In the genomic region with DNA sequence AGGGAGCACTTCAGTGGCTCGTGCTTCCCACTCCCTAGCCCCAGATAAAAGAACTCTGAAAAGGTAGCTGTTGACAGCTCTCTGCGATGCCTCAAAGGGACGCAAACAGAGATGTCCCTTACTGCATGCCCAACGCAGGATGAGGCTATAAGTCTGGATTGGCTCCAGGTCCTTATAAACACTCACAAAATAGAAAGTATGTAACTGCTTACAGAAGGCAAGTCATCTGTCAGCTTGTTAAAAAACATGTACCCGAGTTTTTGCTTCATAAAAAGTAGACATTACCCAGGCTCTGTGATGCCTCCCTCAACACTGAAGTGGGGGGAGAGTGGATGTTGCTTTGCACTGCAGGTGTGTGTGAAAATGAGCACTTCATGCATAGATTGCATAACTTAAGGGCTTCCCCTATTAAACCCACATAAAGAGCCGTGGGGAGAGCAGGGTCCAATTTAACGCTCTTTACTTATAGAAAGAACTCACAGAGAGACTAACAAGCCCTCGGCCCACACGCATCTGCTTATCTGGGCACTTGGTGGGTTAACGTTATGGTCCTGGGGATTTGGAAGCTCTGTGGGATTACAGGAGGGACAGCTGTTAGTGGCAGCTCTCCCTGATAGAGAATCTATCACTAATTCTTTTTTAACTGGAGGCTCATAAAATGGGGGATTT, we compare ENCODE assay signal across 18 mouse cellular contexts. TPM values are rescaled to one million over a fixed set of nuclear protein-coding genes. Genes with fewer than 3 reads are reported as not detected.
DNase-seq lines count a peak whose midpoint lies in the region; ATAC-seq and TF ChIP-seq lines count a peak whose summit lies in the region.
"Had no signal": no experiment of that assay in that cellular context is flagged by ENCODE, and none has a peak within 500 bp of the region (broad histone marks: within the 10 kb centered on the region; RNA-seq: fewer than 3 reads in every experiment).

No protein-coding gene starts in this region.

- no peak overlapping the region for H3K4me3 ChIP-seq in intestine, embryonic 15.5 days (replicated peaks)
- H3K4me3 ChIP-seq in intestine, postnatal 0 days (ENCODE audit: low read depth, low read length): no peak overlapping the region
- no peak overlapping the region for H3K4me3 ChIP-seq in neural tube, embryonic 12.5 days
- H3K4me3 ChIP-seq in stomach, embryonic 14.5 days (ENCODE audit: low read depth, low read length): no peak overlapping the region
- H3K4me3 ChIP-seq: hindbrain, embryonic 13.5 days had no signal

- H3K27ac ChIP-seq in intestine, embryonic 15.5 days: no peak overlapping the region
- no peak overlapping the region for H3K27ac ChIP-seq in intestine, postnatal 0 days (ENCODE audit: low read depth, low read length)
- no peak overlapping the region for H3K27ac ChIP-seq in neural tube, embryonic 12.5 days
- no peak overlapping the region for H3K27ac ChIP-seq in stomach, embryonic 14.5 days (ENCODE audit: low read length)
- H3K27ac ChIP-seq: hindbrain, embryonic 13.5 days had no signal

- ATAC-seq in frontal cortex, adult (ENCODE audit: low TSS enrichment): peak; percentile 22; the same call in 1 of the 2 replicates
- ATAC-seq in intestine, embryonic 15.5 days: 0 out of 2 replicates have a peak, but pooled peaks have one; percentile 23
- no peak for ATAC-seq in intestine, postnatal 0 days
- ATAC-seq in neural tube, embryonic 12.5 days (ENCODE audit: low FRiP score, low read depth): peak; percentile 63
- peak; percentile 23; the same call in 1 of the 2 replicates for ATAC-seq in stomach, embryonic 14.5 days (ENCODE audit: insufficient number of reproducible peaks, insufficient read depth, low FRiP score, low read depth)

- no peaks in the 10 kb centered on the region for H3K36me3 ChIP-seq in intestine, embryonic 15.5 days
- no peaks in the 10 kb centered on the region for H3K36me3 ChIP-seq in intestine, postnatal 0 days (ENCODE audit: control insufficient read depth, insufficient read depth)
- H3K36me3 ChIP-seq in neural tube, embryonic 12.5 days: no peaks in the 10 kb centered on the region
- no peaks in the 10 kb centered on the region for H3K36me3 ChIP-seq in stomach, embryonic 14.5 days (ENCODE audit: control insufficient read depth, insufficient read depth, low read length)
- H3K36me3 ChIP-seq: hindbrain, embryonic 13.5 days had no signal

- no peak overlapping the region for H3K9ac ChIP-seq in intestine, embryonic 15.5 days
- no peak overlapping the region for H3K9ac ChIP-seq in intestine, postnatal 0 days (ENCODE audit: low read depth, low read length)
- H3K9ac ChIP-seq in neural tube, embryonic 12.5 days: no peak overlapping the region
- H3K9ac ChIP-seq in stomach, embryonic 14.5 days (replicated peaks; ENCODE audit: low read depth, low read length): no peak overlapping the region
- H3K9ac ChIP-seq: hindbrain, embryonic 13.5 days had no signal

- WGBS in intestine, embryonic 15.5 days: 25% methylated on average over 10 of the region's 10 CpGs
- 43% methylated on average over 10 of the region's 10 CpGs for WGBS in intestine, postnatal 0 days
- WGBS in neural tube, embryonic 12.5 days: 48% methylated on average over 10 of the region's 10 CpGs
- 27% methylated on average over 10 of the region's 10 CpGs for WGBS in stomach, embryonic 14.5 days

- H3K27me3 ChIP-seq in intestine, embryonic 15.5 days (replicated peaks): no peaks in the 10 kb centered on the region
- no peaks in the 10 kb centered on the region for H3K27me3 ChIP-seq in intestine, postnatal 0 days (replicated peaks; ENCODE audit: control insufficient read depth, insufficient read depth, low read length)
- H3K27me3 ChIP-seq in neural tube, embryonic 12.5 days (replicated peaks): no peaks in the 10 kb centered on the region
- H3K27me3 ChIP-seq in stomach, embryonic 14.5 days (ENCODE audit: control insufficient read depth, insufficient read depth, low read length): no peaks in the 10 kb centered on the region

- TF ChIP-seq CTCF in intestine, postnatal 0 days (IDR thresholded peaks at IDR 0.05; ENCODE audit: low read depth): no peak

- no peaks in the 10 kb centered on the region for H3K9me3 ChIP-seq in intestine, embryonic 15.5 days
- no peaks in the 10 kb centered on the region for H3K9me3 ChIP-seq in intestine, postnatal 0 days (ENCODE audit: control insufficient read depth)
- H3K9me3 ChIP-seq in neural tube, embryonic 12.5 days: no peaks in the 10 kb centered on the region
- no peaks in the 10 kb centered on the region for H3K9me3 ChIP-seq in stomach, embryonic 14.5 days (ENCODE audit: control insufficient read depth, low read depth, low read length)
- H3K9me3 ChIP-seq: hindbrain, embryonic 13.5 days had no signal

- 0 out of 2 replicates have a peak, but pooled peaks cover 3% of the 10 kb centered on the region for H3K4me1 ChIP-seq in intestine, embryonic 15.5 days (replicated peaks)
- H3K4me1 ChIP-seq in intestine, postnatal 0 days (replicated peaks; ENCODE audit: control insufficient read depth, insufficient read depth, low read length): no peaks in the 10 kb centered on the region
- H3K4me1 ChIP-seq in neural tube, embryonic 12.5 days: no peaks in the 10 kb centered on the region
- H3K4me1 ChIP-seq in stomach, embryonic 14.5 days (ENCODE audit: control insufficient read depth, insufficient read depth, low read length): no peaks in the 10 kb centered on the region
- H3K4me1 ChIP-seq: hindbrain, embryonic 13.5 days had no signal

- no peak for DNase-seq in frontal cortex, postnatal 36 days (ENCODE audit: low spot score in 2 of 2)
- no peak for DNase-seq in neural tube, embryonic 10.5 days (ENCODE audit: extremely low spot score, low spot score)
- no peak for DNase-seq in gastrocnemius, adult 18-20 months (ENCODE audit: low spot score)
- DNase-seq: adrenal gland, adult 8-10 months; cerebellum, postnatal 25 days; gastrocnemius, postnatal 25 days; kidney, adult 8-10 months; liver; lung, adult 2 months; right cerebral cortex, postnatal 25 days; thymus, postnatal 25 days had no signal

- no peak overlapping the region for H3K4me2 ChIP-seq in intestine, embryonic 15.5 days (replicated peaks)
- H3K4me2 ChIP-seq in intestine, postnatal 0 days (replicated peaks; ENCODE audit: low read depth): no peak overlapping the region
- no peak overlapping the region for H3K4me2 ChIP-seq in neural tube, embryonic 12.5 days (replicated peaks)
- H3K4me2 ChIP-seq in stomach, embryonic 14.5 days (replicated peaks; ENCODE audit: low read depth, low read length): no peak overlapping the region
- H3K4me2 ChIP-seq: hindbrain, embryonic 13.5 days had no signal

RNA-seq across cellular contexts. Expression of a gene that starts 23.2 kb away (rescaled TPM):
- polyA plus RNA-seq in intestine, embryonic 15.5 days (2015; fragmentation: Nextera tagmentation; extraction: Ambion mirVana): 1.0 and 1.1 TPM in 2 replicates
- polyA plus RNA-seq in intestine, postnatal 0 days (2015; fragmentation: Nextera tagmentation; extraction: Ambion mirVana): 0.68 and 0.74 TPM in 2 replicates
- polyA plus RNA-seq in neural tube, embryonic 12.5 days (2016; fragmentation: Nextera tagmentation; extraction: Ambion mirVana): 1.2 TPM in 2 replicates
- 2.2 and 2.6 TPM in 2 replicates for polyA plus RNA-seq in stomach, embryonic 14.5 days (2014; fragmentation: Nextera tagmentation; extraction: Ambion mirVana)
- under 1 TPM; 0.16 to 0.45 TPM for total RNA-seq in gastrocnemius, adult 18-20 months (2021)
- polyA plus RNA-seq: C2C12 had no signal
